Mouse (Mus musculus) retina, embryonic 14.5 days (tissue): ENCODE results near the gene Slc39a12.

Experiments
- DNase-seq: peaks from one replicate; pipeline ENCODE4 v3.0.0-alpha.2; 2015; ENCODE audit warnings: low spot score

Gene Slc39a12

DNA sequence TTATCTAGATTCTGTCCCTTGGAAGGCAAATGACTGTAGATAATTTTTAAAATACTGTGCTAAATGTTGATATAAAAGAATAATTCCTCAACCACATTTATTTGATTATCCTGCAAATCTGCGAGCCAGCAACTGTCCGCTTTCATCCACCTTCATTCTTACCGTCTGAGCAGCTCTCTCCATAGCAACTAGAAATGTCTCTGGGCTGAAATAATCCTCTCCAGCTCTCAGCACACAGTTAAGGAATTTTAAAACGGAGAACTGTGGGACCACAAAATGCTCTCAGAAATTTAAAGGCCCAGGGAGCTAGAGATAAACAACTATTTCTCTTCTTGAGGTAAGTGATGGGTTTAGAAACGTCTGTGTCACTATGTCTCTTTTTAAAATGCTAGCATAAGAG is at the start of gene Slc39a12:
Gene Slc39a12, plus strand, starts transcription at position 155 of the 400 bp plus-strand sequence.
- DNase-seq: no peak

DNA sequence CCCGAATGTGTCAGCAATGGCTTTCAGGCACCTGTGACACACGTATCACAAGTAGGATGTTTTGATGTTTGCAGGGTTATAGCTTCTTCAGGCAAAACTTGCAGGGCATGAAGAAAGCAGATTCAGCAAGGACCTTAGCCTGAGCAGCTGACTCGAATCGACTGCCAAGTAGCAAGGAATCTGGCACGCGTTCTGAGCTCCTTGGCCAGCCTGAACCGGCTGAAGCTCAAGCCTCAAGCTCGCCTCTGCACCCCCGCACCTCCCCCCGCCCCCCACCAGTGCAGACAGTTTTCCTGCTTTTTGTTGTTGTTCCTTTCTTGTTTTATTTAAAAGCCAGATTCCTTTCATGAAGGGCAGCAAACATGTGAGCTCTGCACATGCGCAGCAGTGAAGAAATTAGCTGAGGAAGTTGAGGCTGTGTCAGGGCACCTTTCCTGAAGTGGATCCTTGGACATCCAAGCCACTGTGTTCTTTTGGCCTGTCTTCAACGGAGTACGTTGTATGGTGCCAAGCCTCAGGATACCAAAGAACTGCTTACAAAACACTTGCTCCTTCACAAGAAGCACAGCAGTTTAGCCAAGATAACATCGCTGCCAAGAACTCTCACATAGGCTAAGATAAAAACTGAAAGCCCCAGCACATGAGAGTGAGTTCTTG is 46.3 kb upstream of the Slc39a12 start:
- DNase-seq: no peak

DNA sequence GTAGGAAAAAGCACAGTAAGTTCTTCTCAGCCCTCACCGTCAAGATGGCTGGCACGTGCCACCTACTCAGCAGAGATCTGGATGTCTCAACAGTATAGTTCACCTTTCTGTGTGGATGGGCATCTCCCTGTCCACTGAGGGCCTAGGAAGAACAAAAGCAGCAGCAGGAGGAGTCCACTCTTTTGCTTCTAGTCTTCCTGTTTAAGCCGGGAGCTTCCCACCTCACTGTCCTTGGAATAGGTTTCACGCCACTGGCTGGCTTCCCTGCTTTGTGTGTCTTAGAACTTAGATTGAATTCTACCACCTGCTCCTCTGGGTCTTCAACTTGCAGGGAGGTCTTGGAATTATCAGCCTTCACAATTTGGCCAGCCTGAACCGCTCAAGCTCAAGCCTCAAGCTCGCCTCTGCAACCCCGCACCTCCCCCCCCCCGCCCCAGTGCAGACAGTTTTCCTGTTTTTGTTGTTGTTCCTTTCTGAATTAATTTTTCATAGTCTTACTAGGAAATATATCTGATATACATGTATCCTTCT is 45.7 kb upstream of the Slc39a12 start:
- no peak for DNase-seq

DNA sequence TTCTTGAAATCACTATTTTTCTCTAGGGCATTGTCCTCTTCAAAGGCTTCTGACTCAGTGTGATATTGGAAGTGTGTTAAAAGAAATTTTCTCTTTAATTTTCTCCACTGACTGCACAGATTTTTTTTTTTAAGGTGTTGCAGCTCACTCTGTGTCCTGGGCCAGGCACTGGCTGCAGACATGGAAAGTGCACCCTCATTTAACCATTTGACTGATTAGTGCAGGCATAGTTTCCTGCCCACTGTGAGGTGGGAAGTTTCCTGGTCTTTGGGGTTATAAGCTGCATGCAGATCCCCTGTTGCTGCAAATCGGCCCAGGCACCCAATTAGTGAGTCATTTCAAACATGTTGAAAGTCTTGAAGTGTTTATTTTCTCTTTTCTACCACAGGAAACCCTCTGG is 740 bp downstream of the Slc39a12 start:
- no peak for DNase-seq

DNA sequence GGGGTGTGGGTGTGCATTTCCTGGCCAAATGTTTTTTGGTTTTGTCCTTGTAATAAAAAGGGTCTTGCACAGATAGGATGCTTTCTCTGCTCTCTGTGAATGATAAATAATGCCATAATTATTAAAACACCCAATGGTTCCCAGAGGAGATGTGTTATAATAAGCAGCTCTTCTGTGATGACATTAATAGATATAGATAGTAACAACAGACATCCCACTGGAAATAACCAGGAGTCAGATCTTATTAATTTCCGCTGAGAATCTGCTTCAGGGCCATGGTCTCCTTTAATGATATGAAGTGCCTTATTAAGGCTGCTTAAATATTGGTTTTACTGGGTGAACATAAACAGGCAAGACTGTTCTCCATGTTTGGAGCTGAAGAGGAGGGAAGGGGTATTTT is 2.8 kb downstream of the Slc39a12 start:
- no peak for DNase-seq

DNA sequence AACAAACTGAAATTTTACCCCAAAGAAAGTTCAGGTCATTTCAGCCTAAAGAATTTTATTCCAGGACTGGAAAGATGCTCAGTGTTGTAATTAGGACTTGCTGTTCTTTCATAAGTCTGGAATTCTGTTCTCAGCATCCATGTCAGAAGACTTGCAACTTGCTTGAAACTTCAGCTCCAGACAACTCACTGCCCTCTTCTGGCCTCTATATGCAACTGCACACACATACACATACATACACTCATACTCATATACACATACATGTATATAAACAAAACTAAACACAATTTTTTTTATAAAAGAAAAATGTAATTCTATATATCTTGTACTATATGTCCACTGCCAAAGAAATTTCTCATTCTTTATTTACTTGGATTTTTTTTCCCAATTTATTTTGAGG is 14.9 kb downstream of the Slc39a12 start:
- no peak for DNase-seq

DNA sequence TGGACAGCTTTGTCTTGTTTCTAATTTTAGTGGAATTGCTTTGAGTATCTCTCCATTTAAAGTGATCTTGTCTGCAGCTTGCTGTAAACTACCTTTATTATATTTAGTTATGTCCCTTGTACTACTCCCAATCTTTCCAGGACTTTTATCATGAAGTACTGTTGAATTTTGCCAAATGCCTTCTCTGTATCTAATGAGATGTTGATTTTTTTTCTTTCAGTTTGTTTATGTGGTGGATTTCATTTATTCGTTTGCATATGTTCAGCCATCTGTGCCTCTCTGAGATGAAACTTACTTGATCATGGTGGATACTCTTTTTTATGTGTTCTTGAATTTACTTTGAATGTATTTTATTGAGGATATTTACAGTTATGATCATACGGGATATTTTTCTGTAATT is 40.9 kb downstream of the Slc39a12 start:
- no peak for DNase-seq

DNA sequence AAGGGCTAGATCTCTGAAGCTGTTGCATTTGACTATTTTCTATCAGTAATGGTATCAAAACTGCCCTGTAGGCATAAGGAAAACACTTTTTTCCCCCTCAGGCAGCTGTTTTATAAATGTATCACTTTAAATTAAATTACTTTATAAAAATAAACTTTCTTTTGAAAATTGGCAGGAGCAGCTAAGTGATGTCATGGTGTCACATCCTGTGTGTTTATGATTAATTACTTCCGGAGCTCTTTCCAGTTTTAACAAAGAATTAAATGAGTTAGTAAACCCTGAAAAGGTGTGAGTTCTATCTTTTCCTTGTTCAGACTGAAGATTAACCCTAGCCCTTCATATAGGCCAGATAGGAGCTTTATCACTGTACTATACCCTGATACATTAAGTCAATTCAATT is 59.2 kb downstream of the Slc39a12 start:
- no peak for DNase-seq

DNA sequence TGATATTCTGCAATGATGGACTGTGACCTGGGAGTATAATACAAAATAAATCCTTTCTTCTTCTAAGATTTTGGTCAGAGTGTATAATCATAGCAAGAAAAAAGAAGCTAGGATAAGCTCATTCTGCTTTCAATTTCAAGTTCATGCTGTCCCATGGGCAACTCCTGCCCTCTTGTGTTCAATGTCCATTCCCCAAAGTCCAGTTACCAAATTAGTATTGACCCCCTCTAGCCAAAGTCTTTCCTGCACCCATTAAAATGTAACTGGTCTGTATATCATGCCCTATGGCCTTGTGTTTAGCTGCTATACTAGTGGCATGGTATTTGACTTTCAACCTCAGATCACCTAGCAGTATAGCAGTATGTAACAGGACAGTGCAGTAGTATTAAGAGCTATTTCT is 62.8 kb downstream of the Slc39a12 start:
- DNase-seq: no peak

DNA sequence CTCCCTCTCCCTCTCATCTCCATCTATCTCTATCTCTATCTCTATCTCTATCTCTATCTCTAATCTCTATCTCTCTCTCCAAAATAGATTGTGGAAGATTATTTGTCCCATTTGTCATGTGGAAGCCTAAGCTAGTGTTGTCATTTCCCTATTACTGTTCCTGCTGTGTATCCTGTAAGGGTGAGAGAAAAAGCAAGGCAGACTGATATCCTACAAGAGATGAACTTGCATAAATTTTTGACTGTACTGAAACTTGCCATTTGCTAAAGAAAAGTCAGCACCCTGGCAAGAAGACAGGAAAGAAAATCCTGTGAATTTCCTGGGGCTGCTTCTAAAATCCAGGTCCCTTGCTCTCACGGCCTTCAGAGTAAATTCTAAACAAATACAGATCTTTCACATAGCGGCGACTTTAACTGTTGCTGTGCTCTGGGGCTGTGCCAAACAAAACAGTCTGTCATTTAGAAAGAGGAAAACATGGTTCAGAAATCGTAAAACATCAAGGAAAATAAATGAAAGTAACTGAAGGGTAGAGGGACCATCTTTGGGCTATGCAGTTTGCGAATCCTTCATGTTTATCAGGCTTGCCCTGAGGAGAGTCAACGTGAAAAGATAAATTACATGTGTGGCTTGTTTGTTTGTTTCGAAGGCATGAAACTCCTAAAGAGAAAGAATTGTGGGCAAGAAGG is 67.0 kb downstream of the Slc39a12 start:
- DNase-seq: no peak

DNA sequence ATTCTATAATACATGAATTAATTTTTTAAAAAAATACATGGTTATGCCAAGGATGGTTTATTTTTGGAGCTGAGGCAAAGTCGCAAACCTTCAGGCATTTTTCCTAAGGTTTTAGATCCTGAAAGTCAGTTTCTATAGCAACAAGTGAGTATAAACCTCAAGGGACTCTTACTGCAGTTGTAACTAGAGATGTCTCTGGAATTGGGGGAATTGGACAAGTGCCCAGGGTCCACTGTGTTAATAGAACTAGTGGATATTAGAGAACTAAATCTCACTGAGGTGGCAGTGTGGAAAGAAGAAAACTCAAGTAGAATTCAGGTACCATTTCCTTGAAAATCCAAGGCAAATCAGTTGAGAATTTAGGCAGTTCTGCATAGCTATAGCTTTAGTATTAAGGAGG is 76.3 kb downstream of the Slc39a12 start:
- no peak for DNase-seq

DNA sequence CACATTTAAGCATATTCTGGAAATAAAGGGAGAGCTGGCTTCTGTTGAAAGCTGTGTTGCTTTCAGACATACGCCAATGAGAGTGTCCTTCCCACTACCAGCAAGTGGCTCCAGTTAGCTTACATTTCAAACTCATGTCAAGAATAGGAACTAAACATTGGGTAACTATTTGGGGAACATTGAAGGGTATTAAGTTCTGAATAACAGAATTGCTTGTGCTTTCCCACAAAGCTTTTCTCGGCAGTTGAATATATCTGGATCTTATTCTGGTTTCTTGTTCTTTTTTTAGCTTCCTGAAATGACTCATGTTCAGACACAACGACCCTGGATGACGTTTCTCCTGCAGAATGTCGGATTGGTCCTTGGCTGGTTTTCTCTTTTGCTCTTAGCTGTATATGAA is 106.0 kb downstream of the Slc39a12 start:
- DNase-seq: no peak

DNA sequence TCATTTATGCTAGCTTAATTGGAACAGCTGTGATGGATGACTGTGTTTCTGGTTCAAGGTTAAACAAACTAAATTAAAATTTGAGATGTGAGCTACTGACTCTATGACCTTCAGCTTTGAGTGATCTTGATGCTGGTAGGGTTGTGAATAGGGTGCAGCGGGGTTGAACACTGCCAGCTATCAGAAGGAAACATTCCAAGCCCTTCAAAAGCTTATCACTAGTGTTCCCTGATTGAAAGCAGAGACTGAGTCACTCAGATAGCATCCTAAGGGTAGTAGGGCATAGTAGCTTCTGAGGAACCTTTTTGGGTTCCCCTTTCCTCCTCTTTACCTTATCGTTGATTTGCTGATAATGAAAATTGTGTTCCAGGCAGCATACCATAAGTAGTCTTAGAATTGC is 108.0 kb downstream of the Slc39a12 start:
- no peak for DNase-seq

DNA sequence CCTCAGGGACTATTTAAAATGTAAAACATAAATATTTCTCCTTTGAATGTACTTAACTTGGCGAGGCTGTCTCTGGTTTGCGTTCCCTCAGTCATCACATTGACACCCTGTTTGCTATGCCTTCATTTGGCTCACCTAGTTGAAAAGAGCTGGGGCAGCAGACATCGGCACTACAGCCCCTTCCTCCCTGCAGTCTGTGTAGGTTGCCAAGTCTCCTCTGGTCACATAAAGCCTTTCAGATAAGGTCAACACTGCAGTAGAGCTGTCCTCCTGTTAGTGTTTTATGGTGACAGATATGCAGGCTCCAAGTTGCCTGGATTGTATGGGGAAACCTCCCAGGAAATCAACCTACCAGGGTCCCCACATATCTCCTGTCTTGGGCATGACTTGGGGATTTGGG is 114.4 kb downstream of the Slc39a12 start:
- no peak for DNase-seq

DNA sequence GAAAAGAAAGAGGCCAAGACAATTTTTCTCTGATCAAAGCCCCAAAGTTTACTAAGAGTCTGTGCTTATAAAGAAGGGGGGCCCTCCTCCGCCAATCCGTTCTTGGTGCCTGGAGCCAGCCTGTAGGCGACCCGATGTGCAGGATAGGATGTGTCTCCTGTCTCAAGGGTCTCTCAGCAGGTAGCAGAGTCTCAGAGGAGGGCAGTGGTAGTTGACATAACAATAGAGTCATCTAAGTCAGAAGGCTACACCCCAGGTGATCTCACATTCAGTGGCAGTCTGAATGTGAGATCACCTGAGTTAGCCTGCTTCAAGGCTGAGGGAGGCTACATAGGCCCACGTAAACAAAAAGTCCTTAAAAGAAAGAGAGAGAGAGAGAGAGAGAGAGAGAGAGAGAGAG is 130.1 kb downstream of the Slc39a12 start:
- DNase-seq: no peak

DNA sequence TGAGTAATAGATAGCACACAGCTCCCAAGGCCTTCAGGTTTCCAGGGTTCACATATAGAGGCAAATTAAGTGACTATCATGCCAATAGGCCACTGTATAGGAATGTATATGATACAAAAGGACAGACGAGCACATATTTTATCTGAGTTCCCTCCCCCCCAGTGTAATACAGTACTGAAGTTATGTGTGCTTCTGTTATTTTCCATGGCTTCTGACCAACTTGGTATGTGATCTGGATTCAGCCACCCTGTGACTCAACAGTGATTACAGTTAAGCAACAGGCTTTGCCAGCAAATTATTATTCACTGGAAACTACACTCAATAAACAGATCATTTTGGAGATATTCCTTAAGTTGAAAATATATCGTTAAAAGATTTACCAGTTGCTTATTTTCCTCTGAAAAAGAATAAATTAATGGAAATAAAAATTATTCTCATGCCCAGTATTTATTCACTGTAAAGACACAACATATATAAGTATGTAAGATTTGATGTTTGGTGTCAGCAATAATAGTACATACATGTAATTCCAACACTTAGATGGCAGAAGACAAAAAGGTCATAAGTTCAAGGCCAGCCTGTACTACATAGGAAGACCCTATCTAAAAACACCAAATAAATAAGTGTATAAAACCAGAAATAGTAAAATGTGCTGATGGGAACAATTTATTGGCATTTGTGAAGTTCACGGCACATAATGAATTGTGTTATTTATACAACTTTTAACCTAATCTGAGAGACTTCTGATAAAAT is 146.4 kb downstream of the Slc39a12 start:
- no peak for DNase-seq

DNA sequence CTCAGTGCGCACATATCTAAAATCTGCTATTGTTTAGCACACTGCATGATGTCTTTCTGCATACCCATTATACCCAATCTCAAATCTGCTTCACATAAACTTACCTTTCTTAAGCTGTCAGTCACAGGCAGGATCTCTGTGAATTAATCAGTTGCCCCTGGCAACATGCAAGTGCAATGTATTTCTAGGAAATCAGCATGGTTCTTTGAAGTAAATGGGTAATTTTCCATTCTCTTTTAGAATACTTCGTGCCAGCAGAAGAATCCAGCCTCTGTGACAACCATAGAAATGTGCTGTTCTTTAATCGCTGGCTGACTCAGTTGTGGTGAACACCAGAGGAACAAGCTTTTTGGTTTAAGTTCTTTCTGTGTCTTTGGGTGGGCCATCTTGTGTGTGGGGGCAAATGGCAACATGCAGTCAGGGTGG is 147.1 kb downstream of the Slc39a12 start:
- no peak for DNase-seq

DNA sequence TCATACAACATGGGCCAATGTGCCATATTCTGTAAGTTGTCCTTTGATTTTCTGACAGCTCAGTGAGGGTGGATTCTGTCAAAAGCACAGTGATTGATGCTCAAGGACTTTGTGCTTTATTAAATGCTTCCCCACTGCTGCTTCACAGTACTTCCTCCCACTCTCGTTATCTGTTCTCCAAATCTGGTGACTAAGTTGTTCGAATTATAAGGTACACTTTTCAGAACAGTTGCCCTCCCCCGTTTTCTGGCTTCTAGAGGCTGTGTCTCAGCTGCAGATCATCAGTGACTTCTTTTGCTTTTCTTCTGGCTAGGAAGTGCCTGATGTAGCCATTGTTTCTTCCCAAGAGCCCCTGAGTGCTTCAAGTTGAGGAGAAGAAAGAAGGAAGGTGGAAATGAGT is 149.7 kb downstream of the Slc39a12 start:
- no peak for DNase-seq

DNA sequence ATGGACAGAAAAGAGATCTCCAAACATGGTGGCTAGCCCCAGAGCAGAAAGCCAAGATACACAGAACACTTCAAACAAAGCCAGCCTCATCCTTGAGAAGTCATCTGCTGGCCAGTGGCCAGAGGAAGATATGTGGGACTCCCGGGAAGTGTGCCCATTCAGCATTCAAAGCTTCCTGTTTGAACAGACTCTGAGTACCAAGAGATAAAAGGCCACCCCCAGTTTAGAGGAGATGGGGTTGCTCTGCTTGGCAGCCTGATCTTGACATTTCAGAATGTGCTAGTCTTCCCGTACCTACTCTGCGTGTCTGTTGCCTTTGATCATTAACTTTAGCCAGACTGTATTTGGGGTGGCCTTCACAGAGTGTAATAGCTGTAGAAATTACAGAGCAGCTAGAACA is 155.2 kb downstream of the Slc39a12 start:
- no peak for DNase-seq

DNA sequence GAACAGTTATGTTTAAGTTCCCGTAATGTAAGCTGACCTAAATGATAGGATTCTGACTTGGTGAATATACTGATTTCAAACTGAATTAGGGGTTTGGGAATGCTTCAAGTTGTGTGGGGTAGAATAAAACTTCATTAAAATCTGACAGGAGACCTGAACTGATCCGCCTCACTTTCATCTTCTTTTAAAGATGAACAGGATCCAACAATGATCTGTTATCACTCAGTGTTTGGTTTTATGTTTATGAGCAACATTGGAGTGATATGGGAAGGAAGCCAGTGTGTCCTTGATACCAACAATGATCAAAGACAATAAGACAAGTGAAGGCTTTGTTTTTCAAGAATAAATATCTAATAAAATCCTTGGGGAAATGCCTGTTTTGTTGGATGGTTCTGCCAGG is 155.7 kb downstream of the Slc39a12 start:
- no peak for DNase-seq
